Mouse (Mus musculus): Measurements from ENCODE around the gene Aff3.

DNA sequence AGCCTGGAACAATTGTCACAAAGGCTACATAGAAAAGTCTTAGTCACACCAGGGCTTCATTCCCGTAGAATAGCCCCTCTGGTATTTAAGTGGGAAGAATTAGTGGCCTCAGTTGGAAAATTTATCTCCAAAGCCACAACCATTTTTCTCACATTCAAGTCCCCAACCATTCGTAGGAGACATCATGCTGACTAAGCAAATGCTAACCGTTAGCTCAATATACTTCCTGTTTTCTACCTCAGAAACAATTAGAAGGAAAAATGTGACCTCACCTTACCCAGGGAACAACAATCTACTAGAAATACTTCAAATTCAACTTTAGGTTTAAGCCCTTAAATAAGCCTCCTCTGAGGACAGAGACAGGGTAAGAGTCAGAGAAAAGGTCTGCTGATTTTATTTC, 256.5 kb downstream of the Aff3 start:
- no peak for TF ChIP-seq CHD2 (IDR thresholded peaks at IDR 0.05; ENCODE audit: low read depth, low read length)
- no peak for TF ChIP-seq HCFC1 (IDR thresholded peaks at IDR 0.05; ENCODE audit: borderline replicate concordance, insufficient read depth, low read length)
- TF ChIP-seq ZNF384 (IDR thresholded peaks at IDR 0.05; ENCODE audit: low read depth, low read length): no peak
